Mouse (Mus musculus) C2C12 (cell line): ENCODE results near the gene Ipo4.

Experiments
- CTCF ChIP-seq: IDR thresholded peaks from one replicate; pipeline ENCODE4 v1.5.1; 2011; ENCODE audit not compliant: control insufficient read depth, insufficient read depth, insufficient read length
- MAX ChIP-seq: IDR thresholded peaks from one replicate; pipeline ENCODE4 v1.6.1; 2011; ENCODE audit warnings: mild to moderate bottlenecking, control low read depth
- MYOD1 ChIP-seq: IDR thresholded peaks from one replicate; pipeline ENCODE4 v1.6.1; 2011; ENCODE audit warnings: low read depth; ENCODE audit not compliant: control insufficient read depth, insufficient read length
- USF1 ChIP-seq: IDR thresholded peaks from one replicate; pipeline ENCODE4 v1.6.1; 2011; ENCODE audit warnings: low read depth, mild to moderate bottlenecking, control low read depth, moderate library complexity

GRCm38 (mm10) chr14:55589271-55589670, 46.5 kb downstream of the Ipo4 start:
- TF ChIP-seq CTCF = no peak
- no peak for TF ChIP-seq MYOD1
- TF ChIP-seq MAX = no peak
- TF ChIP-seq USF1 = no peak
